Mouse (Mus musculus): ENCODE measurements around the gene Acaca. TPM values are rescaled to one million over a fixed set of nuclear protein-coding genes. Genes with fewer than 3 reads are reported as not detected.

The Acaca gene
- total RNA-seq, 1 experiment from 2014 or later, result 40.7 TPM

- no peak for ATAC-seq (replicated peaks; ENCODE audit: low read depth, poor library complexity, severe bottlenecking)
Observed at GRCm38 (mm10) chr11:84145201-84145798, 15.8 kb downstream of the Acaca start.

- no peak for ATAC-seq (replicated peaks; ENCODE audit: low read depth, poor library complexity, severe bottlenecking)
Observed at GRCm38 (mm10) chr11:84146081-84146480, 16.6 kb downstream of the Acaca start.

GRCm38 (mm10) chr11:84150884-84151283 lies 21.4 kb downstream of the Acaca start:
- ATAC-seq (replicated peaks; ENCODE audit: low read depth, poor library complexity, severe bottlenecking), result 0 out of 2 replicates have a peak, but pooled peaks have one; percentile 54

- no peak for ATAC-seq (replicated peaks; ENCODE audit: low read depth, poor library complexity, severe bottlenecking)
Observed at GRCm38 (mm10) chr11:84156535-84157262, 27.2 kb downstream of the Acaca start.

GRCm38 (mm10) chr11:84164123-84164522 lies 34.7 kb downstream of the Acaca start:
- ATAC-seq (replicated peaks; ENCODE audit: low read depth, poor library complexity, severe bottlenecking), result no peak

GRCm38 (mm10) chr11:84164561-84164960 lies 35.1 kb downstream of the Acaca start:
- ATAC-seq (replicated peaks; ENCODE audit: low read depth, poor library complexity, severe bottlenecking), result no peak

- no peak for ATAC-seq (replicated peaks; ENCODE audit: low read depth, poor library complexity, severe bottlenecking)
Observed at GRCm38 (mm10) chr11:84167046-84167526, 37.6 kb downstream of the Acaca start, which contains the start of gene Gm11437. TSS of gene Gm11437 (minus strand) at chr11:84167476.

GRCm38 (mm10) chr11:84168701-84169288 lies 39.3 kb downstream of the Acaca start:
- peak; percentile 62 for ATAC-seq (replicated peaks; ENCODE audit: low read depth, poor library complexity, severe bottlenecking)

GRCm38 (mm10) chr11:84172539-84173435 lies 43.3 kb downstream of the Acaca start:
- ATAC-seq (replicated peaks; ENCODE audit: low read depth, poor library complexity, severe bottlenecking), result no peak

- no peak for ATAC-seq (replicated peaks; ENCODE audit: low read depth, poor library complexity, severe bottlenecking)
Observed at GRCm38 (mm10) chr11:84178571-84178970, 49.1 kb downstream of the Acaca start.

- ATAC-seq (replicated peaks; ENCODE audit: low read depth, poor library complexity, severe bottlenecking), result peak; percentile 93
Observed at GRCm38 (mm10) chr11:84179226-84179953, 49.9 kb downstream of the Acaca start.

- ATAC-seq (replicated peaks; ENCODE audit: low read depth, poor library complexity, severe bottlenecking), result peak; percentile 57
Observed at GRCm38 (mm10) chr11:84179954-84180598, 50.6 kb downstream of the Acaca start.

GRCm38 (mm10) chr11:84181286-84181685 lies 51.8 kb downstream of the Acaca start:
- ATAC-seq (replicated peaks; ENCODE audit: low read depth, poor library complexity, severe bottlenecking), result no peak

GRCm38 (mm10) chr11:84188530-84188929 lies 59.1 kb downstream of the Acaca start:
- ATAC-seq (replicated peaks; ENCODE audit: low read depth, poor library complexity, severe bottlenecking), result no peak

- no peak for ATAC-seq (replicated peaks; ENCODE audit: low read depth, poor library complexity, severe bottlenecking)
Observed at GRCm38 (mm10) chr11:84190581-84191233, 61.2 kb downstream of the Acaca start.

- no peak for ATAC-seq (replicated peaks; ENCODE audit: low read depth, poor library complexity, severe bottlenecking)
Observed at GRCm38 (mm10) chr11:84193249-84193648, 63.8 kb downstream of the Acaca start.

- no peak for ATAC-seq (replicated peaks; ENCODE audit: low read depth, poor library complexity, severe bottlenecking)
Observed at GRCm38 (mm10) chr11:84194751-84195150, 65.3 kb downstream of the Acaca start.

- ATAC-seq (replicated peaks; ENCODE audit: low read depth, poor library complexity, severe bottlenecking), result no peak
Observed at GRCm38 (mm10) chr11:84197607-84198402, 68.3 kb downstream of the Acaca start.

All from common myeloid progenitor, adult 5-6 weeks (primary cell).